Mouse (Mus musculus): Measurements from ENCODE around the gene Zfp286. TPM values are rescaled to one million over a fixed set of nuclear protein-coding genes. Genes with fewer than 3 reads are reported as not detected.
A peak's percentile ranks its signal among the peaks of the same experiment; 100 is the strongest.
"Not testable (repeated sequence)": the region's sequence is repeated elsewhere in the genome, so short reads cannot be mapped to it uniquely, and the experiment has no call there.

Zfp286 gene
- polyA plus RNA-seq, 1 experiment from 2014 or later, result 33.6 TPM

- H3K36me3 ChIP-seq (ENCODE audit: control insufficient read depth, insufficient read depth, low read length), result no peaks in the 10 kb centered on the region
- no peaks in the 10 kb centered on the region for H3K9me3 ChIP-seq (replicated peaks; ENCODE audit: control insufficient read depth, low read length)
- no peak overlapping the region for H3K27ac ChIP-seq (ENCODE audit: low read depth, low read length)
- no peak overlapping the region for H3K9ac ChIP-seq (ENCODE audit: low read length)
- ATAC-seq, result no peak
- 85% methylated on average over 6 of the region's 6 CpGs for WGBS
- H3K4me3 ChIP-seq (ENCODE audit: low read depth, low read length), result no peak overlapping the region
- 0 out of 2 replicates have a peak, but pooled peaks cover 2% of the 10 kb centered on the region for H3K4me1 ChIP-seq (ENCODE audit: control insufficient read depth, insufficient read depth, low read length)
- no peak overlapping the region for H3K4me2 ChIP-seq (ENCODE audit: low read length)
- no peak for DNase-seq (ENCODE audit: low spot score)
- no peaks in the 10 kb centered on the region for H3K27me3 ChIP-seq (replicated peaks; ENCODE audit: control insufficient read depth, insufficient read depth, low read length)
Measured at GRCm38 (mm10) chr11:62757906-62758305, 31.4 kb downstream of the Zfp286 start.

- peak overlapping the region; percentile 52 for H3K4me2 ChIP-seq (ENCODE audit: low read length)
Measured at GRCm38 (mm10) chr11:62757143-62757507, 32.1 kb downstream of the Zfp286 start.

GRCm38 (mm10) chr11:62756456-62757142 lies 32.7 kb downstream of the Zfp286 start:
- peak; percentile 94 for DNase-seq (ENCODE audit: low spot score)
- 8% methylated on average over 36 of the region's 36 CpGs for WGBS
- ATAC-seq, result peak; percentile 99
- Histone ChIP-seq H3K4me3 (ENCODE audit: low read depth, low read length) (peak overlapping the region; percentile 26), H3K4me1 (ENCODE audit: control insufficient read depth, insufficient read depth, low read length) (0 out of 2 replicates have a peak, but pooled peaks cover 2% of the 10 kb centered on the region), H3K27me3 (replicated peaks; ENCODE audit: control insufficient read depth, insufficient read depth, low read length) (no peaks in the 10 kb centered on the region), H3K27ac (ENCODE audit: low read depth, low read length) (no peak overlapping the region), H3K9ac (ENCODE audit: low read length) (peak overlapping the region; percentile 45), H3K36me3 (ENCODE audit: control insufficient read depth, insufficient read depth, low read length) (no peaks in the 10 kb centered on the region), H3K4me2 (ENCODE audit: low read length) (peak overlapping the region; percentile 52), H3K9me3 (replicated peaks; ENCODE audit: control insufficient read depth, low read length) (no peaks in the 10 kb centered on the region)

More at GRCm38 (mm10) chr11:62757143-62757507, 32.1 kb downstream of the Zfp286 start:
- 0 out of 2 replicates have a peak, but pooled peaks cover 2% of the 10 kb centered on the region for H3K4me1 ChIP-seq (ENCODE audit: control insufficient read depth, insufficient read depth, low read length)
- peak overlapping the region; percentile 45 for H3K9ac ChIP-seq (ENCODE audit: low read length)
- peak; percentile 51; the same call in 1 of the 2 replicates for ATAC-seq
- H3K36me3 ChIP-seq (ENCODE audit: control insufficient read depth, insufficient read depth, low read length), result no peaks in the 10 kb centered on the region
- WGBS, result 8% methylated on average over 7 of the region's 7 CpGs
- no peaks in the 10 kb centered on the region for H3K27me3 ChIP-seq (replicated peaks; ENCODE audit: control insufficient read depth, insufficient read depth, low read length)
- no peak for DNase-seq (ENCODE audit: low spot score)
- no peak overlapping the region for H3K27ac ChIP-seq (ENCODE audit: low read depth, low read length)
- H3K9me3 ChIP-seq (replicated peaks; ENCODE audit: control insufficient read depth, low read length), result no peaks in the 10 kb centered on the region
- peak overlapping the region; percentile 26 for H3K4me3 ChIP-seq (ENCODE audit: low read depth, low read length)

GRCm38 (mm10) chr11:62752780-62753179 lies 36.5 kb downstream of the Zfp286 start, which contains the start of gene Gm10428:
Gene Gm10428 (plus strand): TSS chr11:62753100.
- H3K9me3 ChIP-seq (replicated peaks; ENCODE audit: control insufficient read depth, low read length), result no peaks in the 10 kb centered on the region
- no peak for ATAC-seq
- H3K36me3 ChIP-seq (ENCODE audit: control insufficient read depth, insufficient read depth, low read length), result no peaks in the 10 kb centered on the region
- H3K4me1 ChIP-seq (ENCODE audit: control insufficient read depth, insufficient read depth, low read length), result 0 out of 2 replicates have a peak, but pooled peaks cover 2% of the 10 kb centered on the region
- no peaks in the 10 kb centered on the region for H3K27me3 ChIP-seq (replicated peaks; ENCODE audit: control insufficient read depth, insufficient read depth, low read length)
- no peak for DNase-seq (ENCODE audit: low spot score)
- WGBS, result 87% methylated on average over 8 of the region's 8 CpGs
- no peak within 1 kb of the TSS for H3K9ac ChIP-seq (ENCODE audit: low read length)
- H3K4me2 ChIP-seq (ENCODE audit: low read length), result no peak within 1 kb of the TSS
- H3K4me3 ChIP-seq (ENCODE audit: low read depth, low read length), result no peak within 1 kb of the TSS
- H3K27ac ChIP-seq (ENCODE audit: low read depth, low read length), result no peak within 1 kb of the TSS

GRCm38 (mm10) chr11:62752191-62752590 lies 37.1 kb downstream of the Zfp286 start:
- no peaks in the 10 kb centered on the region for H3K27me3 ChIP-seq (replicated peaks; ENCODE audit: control insufficient read depth, insufficient read depth, low read length)
- H3K4me3 ChIP-seq (ENCODE audit: low read depth, low read length), result no peak overlapping the region
- no peak for ATAC-seq
- DNase-seq (ENCODE audit: low spot score), result no peak
- no peak overlapping the region for H3K27ac ChIP-seq (ENCODE audit: low read depth, low read length)
- H3K36me3 ChIP-seq (ENCODE audit: control insufficient read depth, insufficient read depth, low read length), result no peaks in the 10 kb centered on the region
- H3K4me1 ChIP-seq (ENCODE audit: control insufficient read depth, insufficient read depth, low read length), result 0 out of 2 replicates have a peak, but pooled peaks cover under 1% of the 10 kb centered on the region
- H3K4me2 ChIP-seq (ENCODE audit: low read length), result no peak overlapping the region
- WGBS, result 53% methylated on average over 11 of the region's 11 CpGs
- H3K9ac ChIP-seq (ENCODE audit: low read length), result no peak overlapping the region
- H3K9me3 ChIP-seq (replicated peaks; ENCODE audit: control insufficient read depth, low read length), result no peaks in the 10 kb centered on the region

- not testable (repeated sequence) for H3K36me3 ChIP-seq (ENCODE audit: control insufficient read depth, insufficient read depth, low read length); ATAC-seq; H3K9ac ChIP-seq (ENCODE audit: low read length); H3K27ac ChIP-seq (ENCODE audit: low read depth, low read length); H3K4me1 ChIP-seq (ENCODE audit: control insufficient read depth, insufficient read depth, low read length); H3K27me3 ChIP-seq (replicated peaks; ENCODE audit: control insufficient read depth, insufficient read depth, low read length); H3K4me3 ChIP-seq (ENCODE audit: low read depth, low read length); H3K9me3 ChIP-seq (replicated peaks; ENCODE audit: control insufficient read depth, low read length); DNase-seq (ENCODE audit: low spot score); H3K4me2 ChIP-seq (ENCODE audit: low read length)
- 94% methylated on average over 13 of the region's 13 CpGs for WGBS
Measured at GRCm38 (mm10) chr11:62749445-62749844, 39.8 kb downstream of the Zfp286 start.

- no peaks in the 10 kb centered on the region for H3K4me1 ChIP-seq (ENCODE audit: control insufficient read depth, insufficient read depth, low read length)
- no peak overlapping the region for H3K9ac ChIP-seq (ENCODE audit: low read length)
- H3K9me3 ChIP-seq (replicated peaks; ENCODE audit: control insufficient read depth, low read length), result no peaks in the 10 kb centered on the region
- no peak overlapping the region for H3K4me2 ChIP-seq (ENCODE audit: low read length)
- ATAC-seq (no peak), DNase-seq (ENCODE audit: low spot score) (no peak)
- no peaks in the 10 kb centered on the region for H3K36me3 ChIP-seq (ENCODE audit: control insufficient read depth, insufficient read depth, low read length)
- H3K27me3 ChIP-seq (replicated peaks; ENCODE audit: control insufficient read depth, insufficient read depth, low read length), result no peaks in the 10 kb centered on the region
- WGBS, result 73% methylated on average over 4 of the region's 4 CpGs
- H3K4me3 ChIP-seq (ENCODE audit: low read depth, low read length), result no peak overlapping the region
- no peak overlapping the region for H3K27ac ChIP-seq (ENCODE audit: low read depth, low read length)
Measured at GRCm38 (mm10) chr11:62748062-62748461, 41.2 kb downstream of the Zfp286 start.

- no peaks in the 10 kb centered on the region for H3K27me3 ChIP-seq (replicated peaks; ENCODE audit: control insufficient read depth, insufficient read depth, low read length)
- no peaks in the 10 kb centered on the region for H3K9me3 ChIP-seq (replicated peaks; ENCODE audit: control insufficient read depth, low read length)
- ATAC-seq (no peak), DNase-seq (ENCODE audit: low spot score) (no peak)
- 73% methylated on average over 9 of the region's 9 CpGs for whole genome bisulfite sequencing
- no peak overlapping the region for H3K27ac ChIP-seq (ENCODE audit: low read depth, low read length)
- H3K36me3 ChIP-seq (ENCODE audit: control insufficient read depth, insufficient read depth, low read length), result no peaks in the 10 kb centered on the region
- H3K9ac ChIP-seq (ENCODE audit: low read length), result no peak overlapping the region
- no peak overlapping the region for H3K4me3 ChIP-seq (ENCODE audit: low read depth, low read length)
- H3K4me2 ChIP-seq (ENCODE audit: low read length), result no peak overlapping the region
- no peaks in the 10 kb centered on the region for H3K4me1 ChIP-seq (ENCODE audit: control insufficient read depth, insufficient read depth, low read length)
Measured at GRCm38 (mm10) chr11:62747227-62747626, 42.0 kb downstream of the Zfp286 start.

- H3K9me3 ChIP-seq (replicated peaks; ENCODE audit: control insufficient read depth, low read length), result no peaks in the 10 kb centered on the region
- peak overlapping the region; percentile 62 for H3K4me2 ChIP-seq (ENCODE audit: low read length)
- no peak overlapping the region for H3K27ac ChIP-seq (ENCODE audit: low read depth, low read length)
- H3K9ac ChIP-seq (ENCODE audit: low read length), result peak overlapping the region; percentile 37
- WGBS, result 2% methylated on average over 27 of the region's 27 CpGs
- peak; percentile 69 for DNase-seq (ENCODE audit: low spot score)
- no peaks in the 10 kb centered on the region for H3K36me3 ChIP-seq (ENCODE audit: control insufficient read depth, insufficient read depth, low read length)
- ATAC-seq, result peak; percentile 87
- no peaks in the 10 kb centered on the region for H3K4me1 ChIP-seq (ENCODE audit: control insufficient read depth, insufficient read depth, low read length)
- peak overlapping the region; percentile 32 for H3K4me3 ChIP-seq (ENCODE audit: low read depth, low read length)
- H3K27me3 ChIP-seq (replicated peaks; ENCODE audit: control insufficient read depth, insufficient read depth, low read length), result no peaks in the 10 kb centered on the region
Measured at GRCm38 (mm10) chr11:62746001-62746533, 43.2 kb downstream of the Zfp286 start.
